ENCODE assay signal across 8 mouse cellular contexts in genomic region chr4:133631071-133631768, GRCm38 (mm10). TPM values are rescaled to one million over a fixed set of nuclear protein-coding genes. Genes with fewer than 3 reads are reported as not detected.
DNase-seq lines count a peak whose midpoint lies in the region; ATAC-seq lines count a peak whose summit lies in the region.

No protein-coding gene starts in this region.

- H3K4me1 ChIP-seq in embryonic facial prominence, embryonic 15.5 days: peaks cover 25% of the 10 kb centered on the region

- H3K36me3 ChIP-seq in embryonic facial prominence, embryonic 15.5 days: peaks cover 9% of the 10 kb centered on the region

- no peak for ATAC-seq in embryonic facial prominence, embryonic 15.5 days (ENCODE audit: insufficient number of reproducible peaks, low FRiP score, low TSS enrichment, low read depth)
- no peak for ATAC-seq in erythroid progenitor cell, adult 5-6 weeks (replicated peaks; ENCODE audit: low FRiP score, poor library complexity, severe bottlenecking)

- peak; percentile 97 for DNase-seq in heart, adult 11 months
- no peak for DNase-seq in heart, postnatal 25 days (ENCODE audit: low spot score)
- DNase-seq in kidney, adult 9 months: peak; percentile 42
- DNase-seq in lung, postnatal 36 days: peak; percentile 64
- DNase-seq in layer of hippocampus, adult 8-10 months (ENCODE audit: low spot score in 2 of 2): no peak
- no peak for DNase-seq in frontal cortex, postnatal 36 days (ENCODE audit: low spot score in 2 of 2)

- H3K9ac ChIP-seq in embryonic facial prominence, embryonic 15.5 days: no peak overlapping the region

- peak overlapping the region; percentile 75 for H3K4me2 ChIP-seq in embryonic facial prominence, embryonic 15.5 days (replicated peaks)

- intact Hi-C loops in heart, postnatal 25 days (cut with DNase I): no loop called here

- H3K27me3 ChIP-seq in embryonic facial prominence, embryonic 15.5 days: no peaks in the 10 kb centered on the region

- WGBS in embryonic facial prominence, embryonic 15.5 days: 75% methylated on average over 14 of the region's 14 CpGs

- no peak overlapping the region for H3K27ac ChIP-seq in embryonic facial prominence, embryonic 15.5 days (replicated peaks)

- peak overlapping the region; percentile 77 for H3K4me3 ChIP-seq in embryonic facial prominence, embryonic 15.5 days (replicated peaks)

- no peaks in the 10 kb centered on the region for H3K9me3 ChIP-seq in embryonic facial prominence, embryonic 15.5 days (replicated peaks)

RNA-seq across cellular contexts. Expression of gene Zdhhc18, which starts 18.7 kb away (rescaled TPM):
- 10 to 100 TPM; 18.7 to 20.1 TPM for total RNA-seq in heart, postnatal 25 days (2021)
- 4.6 and 5.4 TPM in 2 replicates for polyA plus RNA-seq in embryonic facial prominence, embryonic 15.5 days (2015; fragmentation: Nextera tagmentation; extraction: Ambion mirVana)
- 8.3 and 19.3 TPM in 2 replicates for total RNA-seq in erythroid progenitor cell, adult 5-6 weeks (2015; ENCODE audit: low replicate concordance)
- 3.9 and 11.2 TPM in 2 replicates for total RNA-seq in erythroid progenitor cell, adult 5-6 weeks (2017; ENCODE audit: low replicate concordance)
- total RNA-seq in layer of hippocampus, adult 8-10 months (2022): 10 to 100 TPM; 30.7 to 44.0 (median 42.9) TPM

RNA-seq across cellular contexts. Expression of gene Sfn, which starts 29.3 kb away (rescaled TPM):
- 1 to 10 TPM; 1.5 TPM for total RNA-seq in heart, postnatal 25 days (2021)
- 347 and 362 TPM in 2 replicates for polyA plus RNA-seq in embryonic facial prominence, embryonic 15.5 days (2015; fragmentation: Nextera tagmentation; extraction: Ambion mirVana)
- 2.9 TPM in 1 of 2 replicates, not detected in the other for total RNA-seq in erythroid progenitor cell, adult 5-6 weeks (2015; ENCODE audit: low replicate concordance)
- total RNA-seq in erythroid progenitor cell, adult 5-6 weeks (2017; ENCODE audit: low replicate concordance): 0.64 TPM in 1 of 2 replicates, not detected in the other
- 1 to 10 TPM; 1.4 to 3.1 (median 2.1) TPM for total RNA-seq in layer of hippocampus, adult 8-10 months (2022)

RNA-seq across cellular contexts. Expression of gene Pigv, which starts 41.2 kb away (rescaled TPM):
- 10 to 100 TPM; 10.6 to 11.2 TPM for total RNA-seq in heart, postnatal 25 days (2021)
- 16.2 and 17.6 TPM in 2 replicates for polyA plus RNA-seq in embryonic facial prominence, embryonic 15.5 days (2015; fragmentation: Nextera tagmentation; extraction: Ambion mirVana)
- total RNA-seq in erythroid progenitor cell, adult 5-6 weeks (2015; ENCODE audit: low replicate concordance): 1.3 and 4.0 TPM in 2 replicates
- total RNA-seq in erythroid progenitor cell, adult 5-6 weeks (2017; ENCODE audit: low replicate concordance): 2.7 and 3.2 TPM in 2 replicates
- total RNA-seq in layer of hippocampus, adult 8-10 months (2022): 10 to 100 TPM in 2 of 4 experiments, 1 to 10 TPM in 2; 9.4 to 13.0 (median 11.3) TPM

RNA-seq across cellular contexts. Expression of gene Gpn2, which starts 47.1 kb away (rescaled TPM):
- total RNA-seq in heart, postnatal 25 days (2021): 1 to 10 TPM; 6.4 to 6.8 TPM
- polyA plus RNA-seq in embryonic facial prominence, embryonic 15.5 days (2015; fragmentation: Nextera tagmentation; extraction: Ambion mirVana): 19.2 and 24.9 TPM in 2 replicates
- 4.2 and 12.3 TPM in 2 replicates for total RNA-seq in erythroid progenitor cell, adult 5-6 weeks (2015; ENCODE audit: low replicate concordance)
- total RNA-seq in erythroid progenitor cell, adult 5-6 weeks (2017; ENCODE audit: low replicate concordance): 4.2 and 5.0 TPM in 2 replicates
- 10 to 100 TPM in 2 of 4 experiments, 1 to 10 TPM in 2; 9.3 to 11.8 (median 10.3) TPM for total RNA-seq in layer of hippocampus, adult 8-10 months (2022)

RNA-seq across cellular contexts. Expression of gene Gpatch3, which starts 56.7 kb away (rescaled TPM):
- total RNA-seq in heart, postnatal 25 days (2021): 1 to 10 TPM; 4.7 to 5.3 TPM
- polyA plus RNA-seq in embryonic facial prominence, embryonic 15.5 days (2015; fragmentation: Nextera tagmentation; extraction: Ambion mirVana): 7.1 and 7.7 TPM in 2 replicates
- 1.7 and 3.6 TPM in 2 replicates for total RNA-seq in erythroid progenitor cell, adult 5-6 weeks (2015; ENCODE audit: low replicate concordance)
- total RNA-seq in erythroid progenitor cell, adult 5-6 weeks (2017; ENCODE audit: low replicate concordance): 4.1 and 19.7 TPM in 2 replicates
- 1 to 10 TPM; 7.5 to 9.8 (median 8.8) TPM for total RNA-seq in layer of hippocampus, adult 8-10 months (2022)

Comparison
In these comparisons a context has a peak if more than half of its experiments do, and no peak if none do; other contexts are left out.
1. DNase-seq: peak in heart, adult 11 months (single experiment), kidney, adult 9 months (single experiment) and lung, postnatal 36 days (single experiment); none in heart, postnatal 25 days (single experiment), layer of hippocampus, adult 8-10 months (0 of 2) and frontal cortex, postnatal 36 days (0 of 2).